Mouse (Mus musculus) mouse embryonic stem cell (cell line): ENCODE data around the gene Acap1.
"Not testable (repeated sequence)": the region's sequence is repeated elsewhere in the genome, so short reads cannot be mapped to it uniquely, and the experiment has no call there.

Source experiments
- in situ Hi-C, 2 experiments: fragments of 300-500 bp; cut with MboI; formaldehyde crosslinking; loops; 1 replicate in 1 of 2; 3 replicates in 1 of 2; pipeline ENCODE4 v1.14.3; 2019 to 2020; ENCODE audit warnings: low sequenced_read_pairs in 2 of 2, low pct_unique_long_range_greater_than_20kb in 1 of 2, mixed read lengths in 1 of 2; ENCODE audit not compliant: unreplicated experiment in 1 of 2

Acap1 gene

DNA sequence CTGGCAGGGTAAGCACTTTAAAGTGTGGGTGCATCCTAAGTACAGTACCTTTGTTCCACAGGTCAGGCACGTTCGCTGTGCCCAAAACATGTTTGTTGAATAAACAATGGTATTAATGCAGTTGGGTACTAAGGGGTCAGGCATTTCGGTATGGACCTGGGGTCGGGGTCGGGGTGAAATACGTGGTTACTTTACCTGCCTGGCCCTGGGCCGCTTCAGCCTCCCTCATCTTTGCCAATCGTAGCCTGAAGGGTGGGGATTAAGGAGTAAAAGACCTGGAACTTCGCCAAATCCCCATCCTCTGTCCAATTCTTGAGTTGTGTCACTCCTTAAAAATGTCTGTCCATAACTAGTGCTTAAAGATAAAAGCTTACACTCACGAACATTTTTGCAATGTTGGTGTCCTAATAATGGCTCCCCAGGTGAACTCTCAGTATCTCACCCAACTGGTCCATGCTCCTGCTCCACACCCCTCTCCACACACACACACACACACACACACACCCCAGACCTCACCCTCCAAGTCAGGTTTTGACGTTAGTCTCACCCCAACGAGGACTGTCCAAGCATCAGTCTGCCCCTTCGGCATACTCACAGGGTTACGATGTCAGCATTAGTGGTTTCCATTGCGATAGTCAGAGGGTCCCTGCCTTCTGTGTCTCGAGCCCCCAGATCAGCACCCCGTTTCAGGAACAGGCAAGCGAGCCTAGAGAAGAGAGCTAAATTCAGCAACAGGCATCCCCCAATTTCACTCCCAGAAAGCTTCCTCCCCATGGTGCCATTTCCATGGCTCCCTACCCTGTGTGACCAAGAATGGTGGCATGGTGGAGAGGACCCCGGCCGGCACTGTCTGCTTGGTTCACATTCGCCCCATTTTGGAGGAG, 13.3 kb downstream of the Acap1 start:
- in situ Hi-C loops, result loop anchor here in 1 of 2 experiments (25.0 kb wide), 1 partner anchor 245 kb away; the partner anchor contains the start of gene Fxr2

DNA sequence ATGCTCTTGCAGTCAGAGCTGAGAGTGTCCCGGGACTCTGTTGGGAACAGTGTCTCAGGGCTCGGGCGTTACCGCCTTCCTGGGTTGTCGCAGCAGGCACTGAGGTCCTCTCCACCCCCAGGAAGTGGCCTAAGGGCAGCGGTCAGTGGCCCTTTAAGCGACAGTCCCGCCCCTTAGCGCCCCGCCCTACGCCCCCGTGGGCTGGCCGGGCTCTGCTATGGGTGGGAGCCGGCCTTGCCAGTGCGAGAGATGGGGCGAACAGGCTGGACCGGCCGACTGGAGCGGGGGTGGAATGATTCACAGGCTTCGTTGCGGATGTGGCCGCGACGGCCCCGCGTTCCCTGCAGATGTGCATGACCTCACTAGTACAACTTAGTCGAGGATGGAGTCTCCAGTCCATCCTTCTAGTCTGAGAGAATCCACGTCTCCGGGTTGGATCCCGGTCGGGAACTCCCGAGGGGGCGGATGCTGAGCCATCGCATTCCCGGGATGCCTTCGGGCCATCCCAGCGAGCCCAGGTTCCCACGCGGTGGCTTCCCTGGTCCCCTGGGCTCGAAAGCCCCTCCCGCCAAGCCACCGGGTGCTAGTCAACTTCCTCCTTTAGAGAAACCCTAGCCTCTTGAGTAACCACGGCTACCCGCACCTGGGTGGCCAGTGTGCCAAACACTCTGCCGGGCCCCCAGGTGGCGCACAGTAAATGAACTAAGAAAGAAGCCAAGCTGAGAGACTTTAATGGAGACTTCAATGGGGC, 14.3 kb downstream of the Acap1 start, which contains the start of gene Kctd11:
Kctd11 (minus strand) TSS at position 554 of the 751 bp plus-strand sequence.
- in situ Hi-C loops, result loop anchor here in 1 of 2 experiments (25.0 kb wide), 1 partner anchor 244 kb away; the partner anchor contains the start of gene Fxr2

DNA sequence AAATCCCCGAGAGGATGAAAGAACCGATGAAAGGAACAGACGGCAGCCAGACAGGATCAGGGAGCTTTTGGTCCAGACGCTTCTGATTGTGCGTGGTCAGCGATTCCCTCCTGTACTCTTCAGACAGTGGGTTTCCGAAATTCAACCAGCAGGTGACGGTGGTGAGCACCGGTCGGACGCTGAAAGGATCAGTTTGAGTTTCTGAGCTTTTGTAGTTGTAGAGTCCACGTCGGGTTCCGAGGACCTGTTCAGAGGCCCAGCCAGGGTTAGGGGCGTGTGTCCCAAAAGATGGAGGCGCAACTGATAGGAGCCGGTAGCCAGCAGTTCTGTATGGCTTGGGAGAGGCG, 14.9 kb downstream of the Acap1 start:
- in situ Hi-C loops, result loop anchor here in 1 of 2 experiments (25.0 kb wide), 1 partner anchor 243 kb away; the partner anchor contains the start of gene Fxr2

DNA sequence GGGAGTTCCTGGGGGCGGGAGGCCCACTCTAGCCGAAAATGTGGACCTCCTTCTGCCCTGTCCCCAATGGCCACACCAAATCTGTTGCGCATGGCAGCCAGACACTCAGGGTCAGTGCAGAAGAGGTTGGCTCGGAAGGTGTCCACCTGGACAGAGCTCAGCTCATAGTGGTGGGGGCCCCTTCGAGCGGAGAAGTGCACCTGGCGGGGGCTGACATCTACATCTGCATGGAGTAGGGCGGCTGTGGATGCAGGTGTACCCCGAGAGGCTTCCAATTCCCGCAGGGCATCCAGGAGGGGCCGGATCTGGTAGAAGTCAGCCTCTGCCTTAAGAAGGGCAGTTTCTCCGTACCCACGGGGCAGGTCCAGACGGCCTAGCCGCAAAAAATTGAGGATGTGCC, 15.6 kb downstream of the Acap1 start:
- in situ Hi-C loops, result loop anchor here (5.0 to 25.0 kb wide), 5 partner anchors 65 to 242 kb away; partner anchors contain the start of genes Fxr2 (in 1 of the 2), Gm39566 (in 1 of the 2), Spem2 (in 1 of the 2) and Tmem102 (in 1 of the 2)

DNA sequence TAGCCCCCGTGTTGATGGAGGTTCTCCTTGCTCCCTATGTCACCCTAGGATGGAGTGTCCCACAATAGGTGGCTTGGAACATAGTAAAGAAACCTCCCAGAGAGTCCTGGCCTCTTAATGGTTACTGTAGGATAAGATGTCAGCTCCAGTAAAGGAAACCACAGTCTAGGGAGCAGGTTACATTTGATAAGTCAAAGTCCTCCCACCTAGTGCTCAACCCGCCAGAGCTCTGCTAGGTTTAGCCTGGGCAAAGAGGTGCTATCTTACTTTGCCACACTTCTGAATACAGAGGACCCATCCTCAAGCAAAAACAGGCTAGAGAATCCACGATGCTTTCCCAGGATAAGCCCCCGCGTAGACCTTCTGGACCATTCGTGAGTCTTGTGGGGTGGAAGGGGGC, 16.4 kb downstream of the Acap1 start:
- in situ Hi-C loops, result loop anchor here (5.0 to 25.0 kb wide), 5 partner anchors 64 to 242 kb away; partner anchors contain the start of genes Fxr2 (in 1 of the 2), Gm39566 (in 1 of the 2), Spem2 (in 1 of the 2) and Tmem102 (in 1 of the 2)

DNA sequence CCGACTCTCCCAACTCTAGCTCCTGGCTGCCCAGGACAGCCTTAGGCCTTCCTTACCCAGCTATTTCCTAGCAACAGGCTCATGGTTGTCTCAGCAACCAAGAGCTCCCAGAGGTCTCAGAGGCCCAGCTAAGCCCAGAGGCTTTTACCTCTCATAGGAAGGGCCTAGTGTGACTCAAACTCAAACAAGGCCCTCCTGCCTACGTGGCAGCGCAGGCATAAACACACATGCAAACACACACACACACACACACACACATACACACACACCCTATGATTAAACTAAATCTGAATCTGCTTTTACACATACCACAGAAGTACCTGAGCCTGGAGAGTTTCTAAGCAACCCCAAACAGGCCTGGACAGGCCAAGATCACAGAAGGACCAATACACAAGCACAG, 16.9 kb downstream of the Acap1 start:
- in situ Hi-C loops, result loop anchor here (5.0 to 25.0 kb wide), 5 partner anchors 64 to 241 kb away; partner anchors contain the start of genes Fxr2 (in 1 of the 2), Gm39566 (in 1 of the 2), Spem2 (in 1 of the 2) and Tmem102 (in 1 of the 2)

DNA sequence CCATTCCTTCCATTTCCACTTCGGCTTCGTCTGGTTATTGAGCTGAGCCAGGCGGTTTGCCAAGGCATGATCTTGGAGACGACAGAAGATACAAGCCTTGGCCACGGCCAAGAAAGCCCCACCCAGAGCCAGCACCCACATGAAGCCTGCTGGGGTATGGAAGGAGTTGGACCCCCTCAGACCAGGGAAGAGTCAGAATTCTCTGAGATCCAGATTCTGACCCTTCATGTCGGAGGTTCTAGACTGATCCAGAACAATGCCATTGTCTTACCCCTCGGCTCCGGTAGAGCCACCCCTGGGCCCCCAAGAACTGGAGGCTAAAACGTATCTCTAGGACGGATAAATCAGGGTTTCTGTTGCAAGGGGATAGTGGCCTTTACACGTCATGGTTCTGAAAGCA, 17.5 kb downstream of the Acap1 start, which contains the start of gene Tmem95:
Tmem95 (minus strand) TSS at position 141 of the 400 bp plus-strand sequence.
- in situ Hi-C loops, result loop anchor here (5.0 to 25.0 kb wide), 5 partner anchors 63 to 241 kb away; partner anchors contain the start of genes Fxr2 (in 1 of the 2), Gm39566 (in 1 of the 2), Spem2 (in 1 of the 2) and Tmem102 (in 1 of the 2)

DNA sequence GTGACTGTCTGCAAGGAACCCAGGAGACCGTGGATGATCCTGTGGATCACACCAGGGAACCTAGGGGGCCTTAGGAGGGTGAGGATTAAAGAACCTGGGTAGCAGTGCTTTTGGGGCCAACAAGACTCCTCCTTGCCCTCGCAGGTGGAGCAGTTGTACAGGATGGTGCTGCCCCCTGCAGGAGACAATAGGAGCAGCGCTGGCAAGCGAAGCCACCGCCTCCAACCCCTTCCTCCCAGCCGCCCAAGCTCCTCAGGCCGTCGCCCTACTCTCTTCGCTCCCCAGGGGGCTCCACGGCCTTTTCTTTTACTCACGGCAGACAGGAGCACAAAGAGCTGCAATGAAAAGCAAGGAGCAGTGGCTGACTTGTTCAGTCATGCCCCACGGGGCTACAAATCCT, 18.5 kb downstream of the Acap1 start:
- in situ Hi-C loops, result loop anchor here (5.0 to 25.0 kb wide), 5 partner anchors 62 to 240 kb away; partner anchors contain the start of genes Fxr2 (in 1 of the 2), Gm39566 (in 1 of the 2), Spem2 (in 1 of the 2) and Tmem102 (in 1 of the 2)

DNA sequence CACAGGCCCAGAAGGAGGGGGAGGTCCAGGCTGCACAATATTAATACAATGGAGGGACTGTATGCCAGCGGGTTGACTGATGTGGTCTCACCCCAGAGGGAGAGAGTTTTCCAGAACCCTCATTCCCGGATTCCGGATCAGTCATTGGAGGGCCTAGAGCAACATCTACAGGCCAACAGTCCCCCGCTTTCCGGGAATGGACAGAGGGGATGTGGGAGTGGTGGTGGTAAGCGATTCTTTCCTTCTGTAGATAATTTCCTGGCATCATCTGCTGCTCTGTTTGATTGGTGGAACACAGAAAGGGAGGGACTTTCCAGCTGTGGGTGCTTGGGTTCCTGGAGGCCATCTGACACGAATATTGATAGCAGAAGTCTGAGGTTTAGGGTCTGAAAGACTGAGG, 19.2 kb downstream of the Acap1 start:
- in situ Hi-C loops, result loop anchor here (5.0 to 25.0 kb wide), 5 partner anchors 61 to 239 kb away; partner anchors contain the start of genes Fxr2 (in 1 of the 2), Gm39566 (in 1 of the 2), Spem2 (in 1 of the 2) and Tmem102 (in 1 of the 2)

DNA sequence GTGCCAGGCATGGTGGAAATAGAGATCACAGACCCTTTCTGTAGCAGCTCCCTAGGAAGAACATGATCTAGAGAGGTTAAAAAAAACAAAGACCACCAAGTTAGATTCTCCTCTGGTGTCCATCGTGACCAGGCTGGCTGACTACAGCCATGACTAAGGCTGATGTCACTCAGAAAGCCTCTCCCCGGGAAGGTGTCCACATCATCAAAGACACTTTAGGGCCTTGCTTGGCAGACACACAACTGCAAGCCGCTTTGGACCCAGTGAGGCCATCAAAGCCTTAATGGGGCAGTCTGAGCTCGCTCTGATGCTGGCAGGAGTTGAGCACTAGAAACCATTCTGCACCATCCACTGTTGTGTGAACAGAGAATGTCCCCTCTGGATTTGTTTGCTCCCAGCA, 22.9 kb downstream of the Acap1 start:
- in situ Hi-C loops, result loop anchor here in 1 of 2 experiments (10.0 kb wide), 1 partner anchor 58 kb away; the partner anchor contains the start of genes Gm39566 and Spem2

DNA sequence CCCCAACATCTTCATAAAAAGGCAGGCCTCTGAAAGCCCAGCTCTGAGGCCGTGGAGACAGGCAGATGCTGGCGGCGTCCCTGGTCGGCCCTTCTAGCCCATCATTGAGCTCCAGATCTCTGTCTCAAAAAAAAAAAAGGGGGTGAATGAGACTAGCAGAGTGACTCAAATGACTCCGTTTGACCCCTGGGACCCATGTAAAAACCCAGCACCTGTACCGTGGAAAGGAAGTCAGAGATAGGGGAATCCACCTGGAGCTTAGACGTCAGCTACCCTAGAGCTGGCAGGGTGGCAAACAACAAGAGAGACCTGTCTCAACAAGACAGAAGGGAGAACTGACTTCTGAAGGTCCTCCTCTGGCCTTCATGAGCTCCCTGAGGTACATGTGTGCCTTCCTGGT, 23.5 kb downstream of the Acap1 start:
- in situ Hi-C loops, result loop anchor here in 1 of 2 experiments (10.0 kb wide), 1 partner anchor 57 kb away; the partner anchor contains the start of genes Gm39566 and Spem2

DNA sequence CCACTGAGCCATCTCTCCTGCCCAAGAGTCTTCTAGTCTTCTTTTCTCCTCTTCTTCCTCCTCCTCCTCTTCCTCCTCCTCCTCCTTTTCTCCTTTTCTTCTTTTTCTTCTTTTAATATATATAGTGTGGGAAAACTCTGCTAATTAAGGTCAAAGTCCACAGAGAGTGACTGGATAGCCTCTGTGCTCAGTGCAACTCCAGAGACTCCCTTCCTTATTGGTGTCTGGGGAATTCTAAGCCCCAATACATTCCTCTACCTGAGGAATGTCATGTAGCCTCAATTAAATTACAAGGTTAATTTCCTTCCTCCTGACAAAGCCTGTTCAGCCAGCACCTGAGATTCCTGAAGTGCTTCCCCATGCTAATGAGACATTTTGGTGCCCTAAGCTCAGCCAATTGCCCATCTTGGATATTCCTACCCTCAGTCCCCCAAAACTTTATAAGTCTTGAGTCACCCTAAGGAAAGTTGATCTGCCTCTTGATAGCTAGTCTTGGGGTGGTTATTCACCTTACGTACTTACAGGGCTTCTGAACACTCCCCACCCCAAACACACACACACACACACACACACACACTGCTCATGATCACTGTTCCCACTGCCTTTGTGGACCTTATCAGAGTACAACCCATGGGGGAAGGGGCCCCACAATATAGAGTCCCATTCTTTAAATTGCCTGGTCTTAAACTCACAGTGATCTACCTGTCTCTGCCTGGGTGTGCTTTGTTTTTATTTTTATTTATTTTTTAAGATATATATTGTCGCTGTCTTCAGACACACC, 24.9 kb downstream of the Acap1 start:
- in situ Hi-C loops, result loop anchor here in 1 of 2 experiments (10.0 kb wide), 1 partner anchor 56 kb away; the partner anchor contains the start of genes Gm39566 and Spem2

DNA sequence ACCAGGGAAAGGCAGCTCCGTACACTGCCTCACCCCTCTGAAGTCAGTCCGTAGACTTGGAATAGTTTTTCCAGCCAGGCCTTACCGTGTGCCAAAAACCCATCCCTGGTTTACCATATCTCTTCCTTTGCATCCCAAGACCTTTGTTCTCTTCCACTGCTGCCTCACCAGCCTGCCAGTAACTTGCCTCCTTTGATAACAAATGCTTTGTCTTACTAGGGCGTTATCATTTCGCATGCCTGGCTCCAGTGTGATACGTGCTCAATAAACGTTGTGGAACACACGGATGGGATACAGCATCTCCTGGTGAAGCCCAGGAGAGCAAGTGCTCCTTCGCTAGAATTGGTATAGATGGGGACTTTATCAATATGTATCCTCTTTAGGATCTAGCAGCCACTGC, 28.0 kb downstream of the Acap1 start:
- in situ Hi-C loops, result no loop called here

DNA sequence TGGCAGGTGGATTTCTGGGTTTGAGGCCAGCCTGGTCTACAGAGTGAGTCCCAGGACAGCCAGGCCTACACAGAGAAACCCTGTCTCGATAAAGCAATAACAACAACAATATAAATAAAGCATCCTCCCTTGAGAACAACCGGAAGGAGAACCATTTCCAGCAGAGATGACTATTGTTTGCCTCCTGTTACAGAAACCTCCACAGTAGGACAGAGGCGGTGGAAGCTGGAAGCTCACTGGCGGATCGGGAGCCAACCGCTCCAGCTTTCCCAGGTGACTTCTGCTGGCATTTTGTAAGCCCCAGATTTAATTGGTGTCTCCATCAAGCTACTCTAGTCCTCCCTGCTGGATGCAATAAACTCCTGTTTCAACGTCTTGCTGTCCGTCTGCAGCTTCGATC, 29.8 kb downstream of the Acap1 start:
- in situ Hi-C loops, result no loop called here

DNA sequence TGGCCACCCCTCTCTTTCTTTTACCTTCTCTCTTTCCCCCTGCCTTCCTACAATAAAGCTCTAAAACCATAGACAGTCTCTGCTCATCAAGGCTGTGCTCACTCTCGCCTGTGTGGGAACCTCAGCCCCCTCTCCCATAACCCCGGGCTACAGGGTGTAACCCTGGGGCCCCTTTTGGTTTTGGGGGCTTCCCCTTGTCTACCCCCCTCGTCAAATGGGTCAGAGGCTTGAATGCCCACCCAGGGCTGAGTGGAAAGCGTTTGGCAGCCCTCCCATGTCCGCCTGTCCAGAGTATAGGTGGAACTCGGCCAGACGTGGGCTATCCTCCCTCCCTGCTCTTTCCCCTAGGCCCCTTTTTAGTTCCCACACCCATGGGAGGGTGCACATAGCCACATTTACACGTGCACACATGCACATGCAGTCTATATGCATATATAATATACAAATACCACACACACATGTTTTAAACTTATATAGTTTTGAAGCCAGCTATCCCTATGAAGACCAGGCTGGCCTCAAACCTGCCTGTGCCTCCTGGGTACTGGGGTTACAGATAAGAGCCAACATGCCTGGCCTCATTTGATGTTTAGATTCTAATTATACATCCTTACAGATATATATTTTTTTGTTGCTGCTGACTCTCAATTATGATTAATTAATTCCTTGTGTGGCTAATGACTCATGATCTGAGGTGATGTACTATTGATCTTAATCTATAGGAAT, 31.0 kb downstream of the Acap1 start:
- in situ Hi-C loops, result no loop called here

DNA sequence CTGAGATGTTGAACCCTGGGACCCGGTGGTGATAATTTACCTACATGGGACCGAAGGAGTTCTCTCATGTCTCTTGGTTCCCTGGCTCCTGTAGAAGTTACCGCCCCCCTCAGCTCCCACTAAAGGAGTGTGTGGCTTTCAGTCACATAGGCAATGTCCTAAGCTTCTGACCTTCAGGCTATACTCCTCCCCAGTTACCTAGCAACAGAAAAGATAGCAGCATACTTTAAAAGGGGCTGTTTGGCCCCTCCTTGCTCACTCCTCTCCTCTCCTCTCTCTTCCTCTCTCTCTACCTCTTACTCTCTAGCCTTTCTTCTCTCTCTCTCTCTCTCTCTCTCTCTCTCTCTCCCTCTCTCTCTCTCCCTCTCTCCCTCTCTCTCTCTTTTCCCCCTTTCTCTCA, 31.6 kb downstream of the Acap1 start:
- in situ Hi-C loops, result not testable (repeated sequence)
